Mouse (Mus musculus) lung, embryonic 15.5 days (tissue): ENCODE results near the gene Fastkd5. TPM values are rescaled to one million over a fixed set of nuclear protein-coding genes. Genes with fewer than 3 reads are reported as not detected.
A peak's percentile ranks its signal among the peaks of the same experiment; 100 is the strongest.
"Not testable (repeated sequence)": the region's sequence is repeated elsewhere in the genome, so short reads cannot be mapped to it uniquely, and the experiment has no call there.

Source experiments
- ATAC-seq: fragments of 200-750 bp; cut with Nextera tagmentation; 2 replicates; pipeline ENCODE4 v1.8.0; 2017; ENCODE audit warnings: moderate number of reproducible peaks, borderline replicate concordance; ENCODE audit not compliant: low FRiP score, low TSS enrichment; ENCODE audit errors: extremely low read depth
- H3K27ac ChIP-seq: fragments of 300-500 bp; sonication (generic); 2 replicates; pipeline ENCODE4 v1.5.1; 2015; ENCODE audit warnings: moderate library complexity, mild to moderate bottlenecking, inconsistent platforms
- H3K27me3 ChIP-seq: fragments of 300-500 bp; sonication (generic); 2 replicates; pipeline ENCODE4 v1.6.1; 2015; ENCODE audit warnings: inconsistent platforms
- H3K36me3 ChIP-seq: fragments of 300-500 bp; sonication (generic); 2 replicates; pipeline ENCODE4 v1.6.1; 2015; ENCODE audit warnings: inconsistent platforms
- H3K4me1 ChIP-seq: fragments of 300-500 bp; sonication (generic); 2 replicates; pipeline ENCODE4 v1.6.1; 2015; ENCODE audit warnings: inconsistent platforms
- H3K4me2 ChIP-seq: fragments of 300-500 bp; sonication (generic); 2 replicates; pipeline ENCODE4 v1.6.1; 2015; ENCODE audit warnings: inconsistent platforms, mild to moderate bottlenecking, moderate library complexity
- H3K4me3 ChIP-seq: fragments of 300-500 bp; sonication (generic); 2 replicates; pipeline ENCODE4 v1.5.1; 2015; ENCODE audit warnings: mild to moderate bottlenecking, inconsistent platforms
- H3K9ac ChIP-seq: fragments of 300-500 bp; sonication (generic); 2 replicates; pipeline ENCODE4 v1.6.1; 2015; ENCODE audit warnings: inconsistent platforms
- H3K9me3 ChIP-seq: fragments of 300-500 bp; sonication (generic); 2 replicates; pipeline ENCODE4 v1.6.1; 2016; ENCODE audit warnings: inconsistent platforms
- WGBS: fragments of 180-500 bp; shearing (Covaris S2); methylation state at CpG from one replicate; pipeline ENCODE4 v1.1.7; 2015; 5-methylcytosine and 5-hydroxymethylcytosine counted together
- polyA plus RNA-seq: library from polyadenylated mRNA; unstranded; fragments of >200 nt; fragmentation: Nextera tagmentation; extraction: Ambion mirVana; gene quantifications from 2 replicates; pipeline ENCODE4 v1.2.1, GENCODE M21; 2015

Fastkd5 gene
- polyA plus RNA-seq, 1 experiment from 2014 or later = 15.0 TPM

GRCm38 (mm10) chr2:130649028-130649427, 19.2 kb upstream of the Fastkd5 start:
- H3K27me3 ChIP-seq, H3K36me3 ChIP-seq, H3K9me3 ChIP-seq, ATAC-seq, H3K4me1 ChIP-seq, H3K4me2 ChIP-seq, H3K4me3 ChIP-seq, H3K9ac ChIP-seq, H3K27ac ChIP-seq: not testable (repeated sequence)
- 78% methylated on average over 6 of the region's 6 CpGs for WGBS

- H3K4me2 ChIP-seq = no peak overlapping the region
- H3K9ac ChIP-seq = no peak overlapping the region
- H3K9me3 ChIP-seq = no peaks in the 10 kb centered on the region
- no peak overlapping the region for H3K27ac ChIP-seq
- 75% methylated on average over 4 of the region's 4 CpGs for WGBS
- peaks cover 11% of the 10 kb centered on the region for H3K4me1 ChIP-seq
- H3K4me3 ChIP-seq = no peak overlapping the region
- ATAC-seq = no peak
- H3K27me3 ChIP-seq = peaks cover 8% of the 10 kb centered on the region; the same call in 1 of the 2 replicates
- H3K36me3 ChIP-seq = no peaks in the 10 kb centered on the region
Measured at GRCm38 (mm10) chr2:130645198-130645597, 15.4 kb upstream of the Fastkd5 start.

- Histone ChIP-seq H3K27me3 (peaks cover 14% of the 10 kb centered on the region), H3K27ac (no peak within 1 kb of the TSS)
- WGBS = 5% methylated on average over 35 of the region's 40 CpGs
Measured at GRCm38 (mm10) chr2:130642684-130643369, 13.0 kb upstream of the Fastkd5 start, which contains the start of gene Lzts3. Gene Lzts3, minus strand, starts transcription at chr2:130642803.

GRCm38 (mm10) chr2:130642197-130642660, 12.4 kb upstream of the Fastkd5 start:
- ATAC-seq = peak; percentile 62; the same call in 1 of the 2 replicates
- peaks cover 11% of the 10 kb centered on the region for H3K4me1 ChIP-seq
- H3K9ac ChIP-seq = peak overlapping the region; percentile 78
- H3K27me3 ChIP-seq = peaks cover 20% of the 10 kb centered on the region
- 0% methylated on average over 25 of the region's 27 CpGs for WGBS
- H3K4me2 ChIP-seq = peak overlapping the region; percentile 99
- peak overlapping the region; percentile 64 for H3K4me3 ChIP-seq
- H3K27ac ChIP-seq = no peak overlapping the region
- no peaks in the 10 kb centered on the region for H3K36me3 ChIP-seq
- no peaks in the 10 kb centered on the region for H3K9me3 ChIP-seq

More at GRCm38 (mm10) chr2:130642684-130643369, 13.0 kb upstream of the Fastkd5 start, which contains the start of gene Lzts3:
- Histone ChIP-seq H3K4me1 (peaks cover 11% of the 10 kb centered on the region), H3K4me3 (peak within 1 kb of the TSS; percentile 64), H3K36me3 (no peaks in the 10 kb centered on the region), H3K9ac (peak within 1 kb of the TSS; percentile 78), H3K9me3 (no peaks in the 10 kb centered on the region), H3K4me2 (peak within 1 kb of the TSS; percentile 99)
- peak; percentile 96 for ATAC-seq

GRCm38 (mm10) chr2:130641351-130642025, 11.7 kb upstream of the Fastkd5 start:
- Histone ChIP-seq H3K4me3 (peak overlapping the region; percentile 64; the same call in 1 of the 2 replicates), H3K36me3 (no peaks in the 10 kb centered on the region), H3K9me3 (no peaks in the 10 kb centered on the region), H3K9ac (no peak overlapping the region), H3K4me1 (peaks cover 11% of the 10 kb centered on the region), H3K4me2 (peak overlapping the region; percentile 99), H3K27ac (no peak overlapping the region), H3K27me3 (peaks cover 28% of the 10 kb centered on the region)
- ATAC-seq = no peak
- 53% methylated on average over 6 of the region's 6 CpGs for WGBS

- H3K4me3 ChIP-seq = no peak overlapping the region
- ATAC-seq = no peak
- no peaks in the 10 kb centered on the region for H3K36me3 ChIP-seq
- no peak overlapping the region for H3K4me2 ChIP-seq
- H3K4me1 ChIP-seq = peaks cover 23% of the 10 kb centered on the region
- no peak overlapping the region for H3K9ac ChIP-seq
- 75% methylated on average over 6 of the region's 6 CpGs for WGBS
- H3K27ac ChIP-seq = no peak overlapping the region
- H3K9me3 ChIP-seq = no peaks in the 10 kb centered on the region
- peaks cover 50% of the 10 kb centered on the region for H3K27me3 ChIP-seq
Measured at GRCm38 (mm10) chr2:130639276-130639675, 9.4 kb upstream of the Fastkd5 start.

GRCm38 (mm10) chr2:130638101-130638611, 8.3 kb upstream of the Fastkd5 start:
- Histone ChIP-seq H3K36me3 (no peaks in the 10 kb centered on the region), H3K27ac (no peak overlapping the region), H3K4me2 (no peak overlapping the region), H3K4me1 (peaks cover 26% of the 10 kb centered on the region), H3K4me3 (no peak overlapping the region), H3K9ac (no peak overlapping the region), H3K9me3 (no peaks in the 10 kb centered on the region), H3K27me3 (peaks cover 59% of the 10 kb centered on the region)
- ATAC-seq = no peak
- whole genome bisulfite sequencing = 30% methylated on average over 16 of the region's 16 CpGs

GRCm38 (mm10) chr2:130635847-130636246, 6.0 kb upstream of the Fastkd5 start:
- H3K27me3 ChIP-seq = peaks cover 53% of the 10 kb centered on the region
- H3K9ac ChIP-seq = no peak overlapping the region
- peak overlapping the region; percentile 75 for H3K4me2 ChIP-seq
- peaks cover 15% of the 10 kb centered on the region for H3K4me1 ChIP-seq
- no peak overlapping the region for H3K4me3 ChIP-seq
- ATAC-seq = no peak; the same call in 1 of the 2 replicates
- no peaks in the 10 kb centered on the region for H3K36me3 ChIP-seq
- no peaks in the 10 kb centered on the region for H3K9me3 ChIP-seq
- WGBS = 27% methylated on average over 21 of the region's 21 CpGs
- H3K27ac ChIP-seq = no peak overlapping the region

- no peaks in the 10 kb centered on the region for H3K36me3 ChIP-seq
- H3K4me1 ChIP-seq = peaks cover 15% of the 10 kb centered on the region
- H3K27ac ChIP-seq = no peak overlapping the region
- WGBS = 3% methylated on average over 38 of the region's 38 CpGs
- ATAC-seq = peak; percentile 52
- H3K9ac ChIP-seq = peak overlapping the region; percentile 39
- H3K9me3 ChIP-seq = no peaks in the 10 kb centered on the region
- H3K4me2 ChIP-seq = peak overlapping the region; percentile 75
- H3K27me3 ChIP-seq = peaks cover 51% of the 10 kb centered on the region
- H3K4me3 ChIP-seq = peak overlapping the region; percentile 37
Measured at GRCm38 (mm10) chr2:130634739-130635411, 5.0 kb upstream of the Fastkd5 start.

- no peak overlapping the region for H3K27ac ChIP-seq
- peak overlapping the region; percentile 39; the same call in 1 of the 2 replicates for H3K9ac ChIP-seq
- peaks cover 51% of the 10 kb centered on the region for H3K27me3 ChIP-seq
- H3K4me3 ChIP-seq = peak overlapping the region; percentile 37
- ATAC-seq = no peak
- no peaks in the 10 kb centered on the region for H3K36me3 ChIP-seq
- H3K9me3 ChIP-seq = no peaks in the 10 kb centered on the region
- H3K4me2 ChIP-seq = peak overlapping the region; percentile 75
- WGBS = 20% methylated on average over 14 of the region's 14 CpGs
- H3K4me1 ChIP-seq = peaks cover 15% of the 10 kb centered on the region
Measured at GRCm38 (mm10) chr2:130634006-130634738, 4.3 kb upstream of the Fastkd5 start.
